Mouse (Mus musculus) stomach, embryonic 14.5 days (tissue): Measurements from ENCODE around the gene Nkx2-2. TPM values are rescaled to one million over a fixed set of nuclear protein-coding genes. Genes with fewer than 3 reads are reported as not detected.

ENCODE experiments used
- ATAC-seq: fragments of 200-750 bp; cut with Nextera tagmentation; 2 replicates; pipeline ENCODE4 v1.8.0; 2017; ENCODE audit warnings: low read depth, moderate TSS enrichment; ENCODE audit not compliant: insufficient number of reproducible peaks, insufficient read depth, low FRiP score
- H3K27ac ChIP-seq: fragments of 300-500 bp; sonication (generic); 2 replicates; pipeline ENCODE4 v1.5.1; 2014; ENCODE audit warnings: mild to moderate bottlenecking, low read length, moderate library complexity, mixed read lengths
- H3K27me3 ChIP-seq: fragments of 300-500 bp; sonication (generic); 2 replicates; pipeline ENCODE4 v1.6.1; 2014; ENCODE audit warnings: low read length, control low read depth, mixed read lengths; ENCODE audit not compliant: control insufficient read depth, insufficient read depth
- H3K36me3 ChIP-seq: fragments of 300-500 bp; sonication (generic); 2 replicates; pipeline ENCODE4 v1.6.1; 2014; ENCODE audit warnings: mild to moderate bottlenecking, control low read depth, low read length, moderate library complexity, mixed read lengths; ENCODE audit not compliant: control insufficient read depth, insufficient read depth
- H3K4me1 ChIP-seq: fragments of 300-500 bp; sonication (generic); 2 replicates; pipeline ENCODE4 v1.6.1; 2014; ENCODE audit warnings: low read length, control low read depth, mixed read lengths; ENCODE audit not compliant: control insufficient read depth, insufficient read depth
- H3K4me2 ChIP-seq: fragments of 300-500 bp; sonication (generic); replicated peaks from 2 replicates; pipeline ENCODE4 v1.6.1; 2014; ENCODE audit warnings: low read depth, low read length, control low read depth
- H3K4me3 ChIP-seq: fragments of 300-500 bp; sonication (generic); 2 replicates; pipeline ENCODE4 v1.5.1; 2014; ENCODE audit warnings: low read depth, low read length, control low read depth
- H3K9ac ChIP-seq: fragments of 300-500 bp; sonication (generic); replicated peaks from 2 replicates; pipeline ENCODE4 v1.6.1; 2014; ENCODE audit warnings: low read depth, mild to moderate bottlenecking, control low read depth, low read length, moderate library complexity, mixed read lengths
- H3K9me3 ChIP-seq: fragments of 300-500 bp; sonication (generic); 2 replicates; pipeline ENCODE4 v1.6.1; 2016; ENCODE audit warnings: low read depth, low read length, control low read depth; ENCODE audit not compliant: control insufficient read depth
- WGBS: fragments of 180-500 bp; shearing (Covaris S2); extraction: QIAGEN DNeasy Blood & Tissue Kit; methylation state at CpG from one replicate; pipeline ENCODE4 v1.1.7; 2014; 5-methylcytosine and 5-hydroxymethylcytosine counted together
- polyA plus RNA-seq: library from polyadenylated mRNA; unstranded; fragments of >200 nt; fragmentation: Nextera tagmentation; extraction: Ambion mirVana; gene quantifications from 2 replicates; pipeline ENCODE4 v1.2.1, GENCODE M21; 2014

Gene Nkx2-2
- 0.14 and 1.8 TPM in 2 replicates for polyA plus RNA-seq

- WGBS, result under 1% methylated on average over 46 of the region's 54 CpGs
Observed at GRCm38 (mm10) chr2:147193271-147194255, at the start of gene Nkx2-2. TSS of gene Nkx2-2 (minus strand) at chr2:147194243.

GRCm38 (mm10) chr2:147235707-147236290 lies 41.8 kb upstream of the Nkx2-2 start:
- 88% methylated on average over 25 of the region's 25 CpGs for WGBS
- no peak overlapping the region for H3K9ac ChIP-seq
- no peak for ATAC-seq

More at GRCm38 (mm10) chr2:147193271-147194255, at the start of gene Nkx2-2:
- Histone ChIP-seq H3K4me2 (peak within 1 kb of the TSS; percentile 52), H3K9ac (no peak within 1 kb of the TSS; the same call in 1 of the 2 replicates), H3K4me3 (peak within 1 kb of the TSS; percentile 30), H3K36me3 (no peaks in the 10 kb centered on the region), H3K4me1 (peaks cover 12% of the 10 kb centered on the region; the same call in 1 of the 2 replicates), H3K9me3 (no peaks in the 10 kb centered on the region), H3K27me3 (peaks cover 76% of the 10 kb centered on the region), H3K27ac (no peak within 1 kb of the TSS)
- ATAC-seq, result 0 out of 2 replicates have a peak, but pooled peaks have one; percentile 10

GRCm38 (mm10) chr2:147231175-147231574 lies 37.1 kb upstream of the Nkx2-2 start:
- H3K4me3 ChIP-seq, result no peak overlapping the region
- ATAC-seq, result no peak
- 33% methylated on average over 5 of the region's 5 CpGs for WGBS
- no peaks in the 10 kb centered on the region for H3K27me3 ChIP-seq
- no peak overlapping the region for H3K4me2 ChIP-seq
- no peaks in the 10 kb centered on the region for H3K36me3 ChIP-seq
- no peak overlapping the region for H3K9ac ChIP-seq
- H3K9me3 ChIP-seq, result no peaks in the 10 kb centered on the region
- no peak overlapping the region for H3K27ac ChIP-seq
- H3K4me1 ChIP-seq, result no peaks in the 10 kb centered on the region

More at GRCm38 (mm10) chr2:147235707-147236290, 41.8 kb upstream of the Nkx2-2 start:
- no peaks in the 10 kb centered on the region for H3K4me1 ChIP-seq
- H3K4me3 ChIP-seq, result no peak overlapping the region
- H3K9me3 ChIP-seq, result no peaks in the 10 kb centered on the region
- no peak overlapping the region for H3K27ac ChIP-seq
- no peak overlapping the region for H3K4me2 ChIP-seq
- H3K27me3 ChIP-seq, result no peaks in the 10 kb centered on the region
- H3K36me3 ChIP-seq, result no peaks in the 10 kb centered on the region

- Histone ChIP-seq H3K4me1 (0 out of 2 replicates have a peak, but pooled peaks cover 3% of the 10 kb centered on the region), H3K27ac (no peak overlapping the region), H3K4me3 (no peak overlapping the region), H3K9ac (no peak overlapping the region), H3K9me3 (no peaks in the 10 kb centered on the region), H3K27me3 (no peaks in the 10 kb centered on the region), H3K4me2 (no peak overlapping the region), H3K36me3 (no peaks in the 10 kb centered on the region)
- 9% methylated on average over 4 of the region's 4 CpGs for WGBS
- ATAC-seq, result no peak
Observed at GRCm38 (mm10) chr2:147205076-147205615, 11.1 kb upstream of the Nkx2-2 start.

- Histone ChIP-seq H3K36me3 (no peaks in the 10 kb centered on the region), H3K27me3 (peaks cover 66% of the 10 kb centered on the region), H3K9me3 (no peaks in the 10 kb centered on the region), H3K4me3 (peak overlapping the region; percentile 30), H3K9ac (no peak overlapping the region), H3K4me2 (peak overlapping the region; percentile 52), H3K4me1 (peaks cover 12% of the 10 kb centered on the region; the same call in 1 of the 2 replicates), H3K27ac (no peak overlapping the region)
- WGBS, result under 1% methylated on average over 71 of the region's 71 CpGs
- ATAC-seq, result peak; percentile 43; the same call in 1 of the 2 replicates
Observed at GRCm38 (mm10) chr2:147194711-147195615, 920 bp upstream of the Nkx2-2 start.

GRCm38 (mm10) chr2:147192731-147193130 lies 1.3 kb downstream of the Nkx2-2 start:
- Histone ChIP-seq H3K9me3 (no peaks in the 10 kb centered on the region), H3K36me3 (no peaks in the 10 kb centered on the region), H3K4me1 (peaks cover 12% of the 10 kb centered on the region; the same call in 1 of the 2 replicates), H3K27ac (no peak overlapping the region), H3K4me2 (no peak overlapping the region), H3K9ac (no peak overlapping the region), H3K27me3 (peaks cover 80% of the 10 kb centered on the region), H3K4me3 (no peak overlapping the region; the same call in 1 of the 2 replicates)
- no peak for ATAC-seq
- WGBS, result 4% methylated on average over 13 of the region's 13 CpGs

- H3K27me3 ChIP-seq, result peaks cover 82% of the 10 kb centered on the region
- peaks cover 12% of the 10 kb centered on the region; the same call in 1 of the 2 replicates for H3K4me1 ChIP-seq
- no peak overlapping the region for H3K4me3 ChIP-seq
- H3K4me2 ChIP-seq, result no peak overlapping the region
- no peaks in the 10 kb centered on the region for H3K36me3 ChIP-seq
- ATAC-seq, result no peak
- WGBS, result 3% methylated on average over 27 of the region's 27 CpGs
- no peak overlapping the region for H3K27ac ChIP-seq
- H3K9ac ChIP-seq, result no peak overlapping the region
- no peaks in the 10 kb centered on the region for H3K9me3 ChIP-seq
Observed at GRCm38 (mm10) chr2:147190316-147191021, 3.6 kb downstream of the Nkx2-2 start.
